In the genomic region with DNA sequence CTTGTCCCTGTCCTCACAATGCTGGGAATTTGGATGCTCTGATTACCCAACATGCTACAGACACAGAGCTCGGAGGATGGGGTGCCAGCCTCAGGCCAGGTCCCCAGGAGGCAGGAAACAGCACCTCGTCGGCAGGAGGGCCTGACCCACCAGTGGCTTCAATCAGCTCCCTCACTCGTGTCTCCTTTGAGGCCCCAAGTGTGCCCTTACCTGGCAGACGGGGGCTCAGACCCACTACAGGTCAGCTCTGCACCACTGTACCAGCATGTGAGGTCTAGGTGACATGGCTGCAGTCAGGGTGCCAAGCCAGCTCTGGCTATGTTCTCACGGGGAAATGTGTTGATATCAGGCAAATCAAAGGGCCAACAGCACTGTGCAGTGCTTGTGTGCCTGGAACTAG, we compare ENCODE assay signal across 34 mouse cellular contexts. TPM values are rescaled to one million over a fixed set of nuclear protein-coding genes. Genes with fewer than 3 reads are reported as not detected.
"Had no signal": no experiment of that assay in that cellular context is flagged by ENCODE, and none has a peak within 500 bp of the region (broad histone marks: within the 10 kb centered on the region; RNA-seq: fewer than 3 reads in every experiment).

No protein-coding gene starts in this region.

- ATAC-seq: liver, embryonic 12.5 days; liver, postnatal 0 days; lung, postnatal 0 days; midbrain, embryonic 13.5 days; midbrain, embryonic 15.5 days; midbrain, embryonic 16.5 days had no signal

- H3K4me1 ChIP-seq: lung, embryonic 15.5 days had no signal

- H3K9ac ChIP-seq: limb, embryonic 12.5 days; limb, embryonic 13.5 days; limb, embryonic 15.5 days; liver, embryonic 12.5 days; liver, embryonic 14.5 days; liver, embryonic 15.5 days; liver, postnatal 0 days; lung, embryonic 14.5 days; lung, embryonic 15.5 days; midbrain, embryonic 12.5 days; midbrain, embryonic 13.5 days; midbrain, embryonic 15.5 days; neural tube, embryonic 12.5 days; neural tube, embryonic 13.5 days had no signal

- H3K4me3 ChIP-seq: limb, embryonic 10.5 days; limb, embryonic 12.5 days; limb, embryonic 13.5 days; limb, embryonic 15.5 days; liver, embryonic 12.5 days; liver, embryonic 15.5 days; lung, embryonic 15.5 days; megakaryocyte, embryonic 14.5 days; midbrain, embryonic 10.5 days; midbrain, embryonic 12.5 days; midbrain, embryonic 13.5 days; midbrain, embryonic 15.5 days; neural tube, embryonic 12.5 days; neural tube, embryonic 13.5 days had no signal

- DNase-seq: left cerebral cortex, postnatal 4 days; liver, postnatal 0 days; lung, adult 18-20 months; lung, adult 2 months; lung, embryonic 14.5 days; lung, postnatal 10 days; lung, postnatal 14 days; lung, postnatal 36 days; lung, postnatal 4 days; midbrain, embryonic 14.5 days had no signal

- H3K27ac ChIP-seq: limb, embryonic 10.5 days; limb, embryonic 12.5 days; limb, embryonic 13.5 days; limb, embryonic 15.5 days; liver, embryonic 12.5 days; liver, embryonic 14.5 days; liver, embryonic 15.5 days; lung, embryonic 15.5 days; macrophage; midbrain, embryonic 10.5 days; midbrain, embryonic 13.5 days; midbrain, embryonic 15.5 days; neural tube, embryonic 12.5 days; neural tube, embryonic 13.5 days had no signal

- H3K4me2 ChIP-seq: limb, embryonic 12.5 days; limb, embryonic 13.5 days; limb, embryonic 15.5 days; liver, embryonic 11.5 days; liver, embryonic 12.5 days; liver, embryonic 15.5 days; lung, embryonic 14.5 days; lung, embryonic 15.5 days; midbrain, embryonic 11.5 days; midbrain, embryonic 12.5 days; midbrain, embryonic 13.5 days; midbrain, embryonic 15.5 days; neural tube, embryonic 12.5 days; neural tube, embryonic 13.5 days had no signal

- H3K27me3 ChIP-seq: limb, embryonic 13.5 days; limb, embryonic 15.5 days; lung, embryonic 15.5 days; midbrain, embryonic 12.5 days; midbrain, embryonic 13.5 days; midbrain, embryonic 15.5 days; neural tube, embryonic 12.5 days; neural tube, embryonic 13.5 days had no signal

- H3K9me3 ChIP-seq: limb, embryonic 10.5 days; limb, embryonic 12.5 days; limb, embryonic 13.5 days; limb, embryonic 15.5 days; liver, embryonic 12.5 days; liver, embryonic 15.5 days; lung, embryonic 15.5 days; megakaryocyte, embryonic 14.5 days; midbrain, embryonic 10.5 days; midbrain, embryonic 12.5 days; midbrain, embryonic 13.5 days; midbrain, embryonic 15.5 days; neural tube, embryonic 12.5 days; neural tube, embryonic 13.5 days had no signal

RNA-seq across cellular contexts. Expression of gene Ip6k3, which starts 23.6 kb away (rescaled TPM):
- total RNA-seq: left cerebral cortex, postnatal 4 days; liver, adult 2 months; megakaryocyte progenitor cell, adult 5-6 weeks; megakaryocyte-erythroid progenitor cell, adult 5-6 weeks; midbrain, postnatal 0 days had no signal
- polyA plus RNA-seq: limb, embryonic 10.5 days; liver, adult 2 months; lung, embryonic 14.5 days; macrophage; midbrain, embryonic 10.5 days; midbrain, postnatal 0 days had no signal
